Mouse (Mus musculus) hindbrain, embryonic 15.5 days (tissue): ENCODE measurements around the gene Ndufs6. TPM values are rescaled to one million over a fixed set of nuclear protein-coding genes. Genes with fewer than 3 reads are reported as not detected.

ENCODE experiments used
- ATAC-seq: fragments of 200-750 bp; cut with Nextera tagmentation; 2 replicates; pipeline ENCODE4 v1.8.0; 2017; ENCODE audit warnings: low read depth, moderate number of reproducible peaks, moderate TSS enrichment; ENCODE audit not compliant: low FRiP score
- H3K27ac ChIP-seq: fragments of 300-500 bp; sonication (generic); replicated peaks from 2 replicates; pipeline ENCODE4 v1.5.1; 2015; ENCODE audit warnings: mild to moderate bottlenecking, inconsistent platforms
- H3K27me3 ChIP-seq: fragments of 300-500 bp; sonication (generic); 2 replicates; pipeline ENCODE4 v1.6.1; 2015; ENCODE audit warnings: control low read depth, inconsistent platforms
- H3K36me3 ChIP-seq: fragments of 300-500 bp; sonication (generic); 2 replicates; pipeline ENCODE4 v1.6.1; 2015; ENCODE audit warnings: control low read depth, inconsistent platforms
- H3K4me1 ChIP-seq: fragments of 300-500 bp; sonication (generic); replicated peaks from 2 replicates; pipeline ENCODE4 v1.6.1; 2015; ENCODE audit warnings: control low read depth, inconsistent platforms
- H3K4me2 ChIP-seq: fragments of 300-500 bp; sonication (generic); 2 replicates; pipeline ENCODE4 v1.6.1; 2015; ENCODE audit warnings: moderate library complexity, mild to moderate bottlenecking, inconsistent platforms
- H3K4me3 ChIP-seq: fragments of 300-500 bp; sonication (generic); 2 replicates; pipeline ENCODE4 v1.5.1; 2015; ENCODE audit warnings: mild to moderate bottlenecking, inconsistent platforms
- H3K9ac ChIP-seq: fragments of 300-500 bp; sonication (generic); 2 replicates; pipeline ENCODE4 v1.6.1; 2015; ENCODE audit warnings: inconsistent platforms
- H3K9me3 ChIP-seq: fragments of 300-500 bp; sonication (generic); 2 replicates; pipeline ENCODE4 v1.6.1; 2016; ENCODE audit warnings: control low read depth, inconsistent platforms
- WGBS: fragments of 180-500 bp; shearing (Covaris S2); methylation state at CpG from one replicate; pipeline ENCODE4 v1.1.7; 2015; 5-methylcytosine and 5-hydroxymethylcytosine counted together
- polyA plus RNA-seq: library from polyadenylated mRNA; unstranded; fragments of >200 nt; fragmentation: Nextera tagmentation; extraction: Ambion mirVana; gene quantifications from 2 replicates; pipeline ENCODE4 v1.2.1, GENCODE M21; 2015

Gene Ndufs6
- polyA plus RNA-seq, 1 experiment from 2014 or later = 437 TPM

- no peaks in the 10 kb centered on the region for H3K4me1 ChIP-seq
- H3K27ac ChIP-seq = no peak overlapping the region
- no peak for ATAC-seq
- no peaks in the 10 kb centered on the region for H3K36me3 ChIP-seq
- no peaks in the 10 kb centered on the region for H3K27me3 ChIP-seq
- H3K4me3 ChIP-seq = no peak overlapping the region
- WGBS = 81% methylated on average over 5 of the region's 5 CpGs
- H3K4me2 ChIP-seq = no peak overlapping the region
- no peak overlapping the region for H3K9ac ChIP-seq
- no peaks in the 10 kb centered on the region for H3K9me3 ChIP-seq
These were observed 29.0 kb downstream of the Ndufs6 start for GRCm38 (mm10) chr13:73299322-73299721.

GRCm38 (mm10) chr13:73298717-73299116 lies 29.6 kb downstream of the Ndufs6 start:
- no peak overlapping the region for H3K9ac ChIP-seq
- no peaks in the 10 kb centered on the region for H3K4me1 ChIP-seq
- WGBS = 77% methylated on average over 4 of the region's 4 CpGs
- H3K4me3 ChIP-seq = no peak overlapping the region
- no peaks in the 10 kb centered on the region for H3K9me3 ChIP-seq
- H3K27ac ChIP-seq = no peak overlapping the region
- H3K36me3 ChIP-seq = no peaks in the 10 kb centered on the region
- no peaks in the 10 kb centered on the region for H3K27me3 ChIP-seq
- no peak overlapping the region for H3K4me2 ChIP-seq
- ATAC-seq = no peak

- Histone ChIP-seq H3K27ac (no peak overlapping the region), H3K9ac (no peak overlapping the region), H3K4me1 (no peaks in the 10 kb centered on the region), H3K9me3 (no peaks in the 10 kb centered on the region), H3K4me2 (no peak overlapping the region), H3K4me3 (no peak overlapping the region), H3K36me3 (no peaks in the 10 kb centered on the region), H3K27me3 (no peaks in the 10 kb centered on the region)
- 65% methylated on average over 2 of the region's 2 CpGs for WGBS
- ATAC-seq = no peak
These were observed 37.2 kb downstream of the Ndufs6 start for GRCm38 (mm10) chr13:73291102-73291501.

- Histone ChIP-seq H3K4me1 (no peaks in the 10 kb centered on the region), H3K27ac (no peak overlapping the region), H3K4me2 (no peak overlapping the region), H3K36me3 (no peaks in the 10 kb centered on the region), H3K9ac (no peak overlapping the region), H3K4me3 (no peak overlapping the region), H3K27me3 (no peaks in the 10 kb centered on the region), H3K9me3 (no peaks in the 10 kb centered on the region)
- 91% methylated on average over 6 of the region's 6 CpGs for WGBS
- no peak for ATAC-seq
These were observed 38.1 kb downstream of the Ndufs6 start for GRCm38 (mm10) chr13:73290206-73290605.

GRCm38 (mm10) chr13:73283534-73283933 lies 44.8 kb downstream of the Ndufs6 start:
- Histone ChIP-seq H3K27ac (no peak overlapping the region), H3K27me3 (no peaks in the 10 kb centered on the region; the same call in 1 of the 2 replicates), H3K9me3 (no peaks in the 10 kb centered on the region), H3K36me3 (no peaks in the 10 kb centered on the region), H3K9ac (no peak overlapping the region), H3K4me2 (no peak overlapping the region), H3K4me1 (no peaks in the 10 kb centered on the region), H3K4me3 (no peak overlapping the region)
- ATAC-seq = no peak
- WGBS = 95% methylated on average over 1 of the region's 1 CpGs

DNA sequence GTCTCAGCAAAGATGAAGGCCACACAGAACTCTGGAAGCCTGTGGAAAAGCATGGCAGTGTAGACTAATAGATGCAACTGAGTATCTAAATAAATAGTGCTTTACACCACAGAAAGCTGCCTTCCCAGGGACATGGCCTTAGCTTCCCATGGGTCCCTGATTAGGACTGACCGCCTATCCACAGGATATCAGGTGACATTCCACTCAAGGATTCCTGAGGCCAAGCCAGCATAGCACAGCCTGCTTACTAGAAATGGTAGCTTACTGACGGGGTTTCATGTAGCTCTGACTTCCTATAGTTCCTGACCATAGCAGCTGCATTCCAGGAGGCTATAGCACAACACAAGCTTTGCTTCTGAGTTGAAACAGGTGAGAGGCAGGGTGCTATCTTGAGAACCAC lies 45.9 kb downstream of the Ndufs6 start:
- 90% methylated on average over 2 of the region's 2 CpGs for WGBS
- Histone ChIP-seq H3K36me3 (no peaks in the 10 kb centered on the region), H3K4me3 (no peak overlapping the region), H3K27me3 (peaks cover 4% of the 10 kb centered on the region; the same call in 1 of the 2 replicates), H3K4me1 (no peaks in the 10 kb centered on the region), H3K27ac (no peak overlapping the region), H3K4me2 (no peak overlapping the region), H3K9ac (no peak overlapping the region), H3K9me3 (no peaks in the 10 kb centered on the region)
- ATAC-seq = no peak

GRCm38 (mm10) chr13:73279196-73279595 lies 49.1 kb downstream of the Ndufs6 start:
- Histone ChIP-seq H3K9ac (no peak overlapping the region), H3K36me3 (no peaks in the 10 kb centered on the region)
- no peak for ATAC-seq

DNA sequence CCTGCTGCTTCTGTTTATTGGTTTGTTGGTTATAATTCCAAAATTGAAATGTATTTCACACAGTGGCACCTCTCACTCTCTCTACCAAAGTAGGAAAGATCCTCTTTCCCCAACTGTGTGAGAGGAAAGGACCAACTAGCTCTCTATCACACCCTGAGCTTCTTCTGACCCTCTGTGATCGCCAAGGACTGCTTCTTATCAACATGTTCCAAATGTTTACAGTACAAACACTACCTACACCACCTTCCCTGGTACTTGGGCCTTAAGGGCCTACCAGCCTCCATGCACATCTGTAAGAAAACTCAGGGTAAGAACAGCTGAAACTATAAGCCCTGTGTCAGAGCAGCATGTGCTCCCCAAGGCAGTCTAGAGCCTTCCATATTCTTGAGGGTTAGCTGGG lies 50.5 kb downstream of the Ndufs6 start:
- Histone ChIP-seq H3K36me3 (no peaks in the 10 kb centered on the region), H3K4me1 (no peaks in the 10 kb centered on the region), H3K4me2 (no peak overlapping the region), H3K27me3 (peaks cover 24% of the 10 kb centered on the region), H3K9me3 (no peaks in the 10 kb centered on the region), H3K4me3 (no peak overlapping the region), H3K27ac (no peak overlapping the region), H3K9ac (no peak overlapping the region)
- WGBS = 70% methylated on average over 1 of the region's 1 CpGs
- ATAC-seq = no peak

More at GRCm38 (mm10) chr13:73279196-73279595, 49.1 kb downstream of the Ndufs6 start:
- H3K27ac ChIP-seq = no peak overlapping the region
- no peaks in the 10 kb centered on the region for H3K9me3 ChIP-seq
- no peak overlapping the region for H3K4me3 ChIP-seq
- WGBS = 93% methylated on average over 1 of the region's 1 CpGs
- no peak overlapping the region for H3K4me2 ChIP-seq
- peaks cover 10% of the 10 kb centered on the region for H3K27me3 ChIP-seq
- H3K4me1 ChIP-seq = no peaks in the 10 kb centered on the region

DNA sequence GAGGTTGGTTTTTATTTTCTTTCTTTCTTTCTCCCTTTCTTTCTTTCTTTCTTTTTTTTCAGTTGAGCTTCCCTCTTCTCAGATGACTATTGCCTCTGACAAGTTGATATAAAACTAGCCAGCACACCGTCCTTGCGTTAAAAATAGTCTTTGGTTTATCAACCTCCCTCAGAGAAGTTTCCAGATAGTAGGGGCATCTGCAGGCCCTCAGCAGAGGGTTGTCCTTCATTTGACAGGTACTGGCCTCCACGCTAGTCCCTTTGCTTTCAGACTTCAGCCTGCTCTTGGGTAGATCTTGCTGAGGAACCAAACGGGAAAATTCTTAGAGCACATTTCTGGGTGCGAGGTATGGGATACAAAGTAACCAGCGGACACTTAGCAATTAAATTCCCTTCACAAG lies 51.0 kb downstream of the Ndufs6 start:
- Histone ChIP-seq H3K4me3 (no peak overlapping the region), H3K9me3 (no peaks in the 10 kb centered on the region), H3K4me1 (peaks cover under 1% of the 10 kb centered on the region), H3K27me3 (peaks cover 29% of the 10 kb centered on the region), H3K9ac (no peak overlapping the region), H3K27ac (no peak overlapping the region), H3K36me3 (no peaks in the 10 kb centered on the region), H3K4me2 (no peak overlapping the region)
- 89% methylated on average over 6 of the region's 6 CpGs for whole genome bisulfite sequencing
- ATAC-seq = no peak

DNA sequence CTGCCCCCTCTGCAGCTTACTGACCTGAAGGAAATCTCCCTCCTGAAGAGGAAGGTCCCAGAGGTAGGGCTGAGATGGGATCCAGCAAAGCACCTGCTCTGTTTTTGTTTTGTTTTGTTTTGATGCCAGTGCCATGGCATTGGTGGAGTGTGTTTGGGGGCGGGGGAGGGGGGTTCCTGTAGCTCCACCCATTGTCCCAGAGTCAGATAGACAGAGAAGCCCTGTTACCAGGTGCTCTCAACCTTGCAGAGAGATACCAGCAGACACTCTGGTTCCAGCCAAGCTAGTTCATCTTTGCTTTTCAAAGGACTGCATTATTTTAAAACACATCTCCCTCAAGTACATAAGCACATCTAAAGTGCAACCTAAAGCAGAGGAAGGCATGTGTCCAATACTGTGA lies 54.8 kb downstream of the Ndufs6 start:
- H3K27ac ChIP-seq = no peak overlapping the region
- peaks cover 63% of the 10 kb centered on the region for H3K27me3 ChIP-seq
- no peak overlapping the region for H3K4me3 ChIP-seq
- 69% methylated on average over 1 of the region's 1 CpGs for WGBS
- peaks cover 23% of the 10 kb centered on the region for H3K4me1 ChIP-seq
- H3K4me2 ChIP-seq = no peak overlapping the region
- no peak overlapping the region for H3K9ac ChIP-seq
- H3K9me3 ChIP-seq = no peaks in the 10 kb centered on the region
- ATAC-seq = no peak
- no peaks in the 10 kb centered on the region for H3K36me3 ChIP-seq

DNA sequence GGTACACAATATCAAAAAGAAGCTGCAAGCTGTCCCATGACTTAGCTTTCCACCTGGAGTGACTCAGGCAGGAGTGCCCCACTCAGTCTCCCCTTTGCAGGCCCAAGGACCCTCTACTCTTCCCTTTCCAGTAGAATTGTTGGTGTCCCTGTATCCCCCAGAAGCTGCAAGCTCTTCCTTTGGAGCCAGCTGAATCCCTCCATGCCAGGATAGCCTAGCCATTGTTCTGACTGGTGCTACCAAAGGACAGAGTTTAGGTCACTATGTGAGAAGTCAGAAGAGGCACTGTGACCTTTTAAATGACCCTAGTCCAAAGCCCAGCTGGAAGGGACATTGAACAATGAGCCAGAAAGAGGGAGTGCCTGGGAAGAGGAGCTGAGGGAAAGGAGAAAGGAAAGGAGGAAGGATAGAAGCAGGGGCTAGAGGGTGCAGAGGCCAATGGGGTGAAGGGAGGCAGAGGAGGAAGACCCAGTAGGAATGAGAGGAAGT lies 55.5 kb downstream of the Ndufs6 start:
- Histone ChIP-seq H3K27ac (no peak overlapping the region), H3K27me3 (peaks cover 67% of the 10 kb centered on the region), H3K4me2 (no peak overlapping the region), H3K4me3 (no peak overlapping the region), H3K4me1 (peaks cover 27% of the 10 kb centered on the region), H3K36me3 (no peaks in the 10 kb centered on the region), H3K9me3 (no peaks in the 10 kb centered on the region), H3K9ac (no peak overlapping the region)
- no peak for ATAC-seq

GRCm38 (mm10) chr13:73271336-73272242 lies 56.8 kb downstream of the Ndufs6 start:
- Histone ChIP-seq H3K9me3 (no peaks in the 10 kb centered on the region), H3K4me1 (peaks cover 27% of the 10 kb centered on the region), H3K4me2 (peak overlapping the region; percentile 64), H3K36me3 (no peaks in the 10 kb centered on the region), H3K27ac (no peak overlapping the region), H3K4me3 (peak overlapping the region; percentile 28), H3K9ac (no peak overlapping the region), H3K27me3 (peaks cover 78% of the 10 kb centered on the region)
- WGBS = under 1% methylated on average over 53 of the region's 53 CpGs
- 0 out of 2 replicates have a peak, but pooled peaks have one; percentile 20 for ATAC-seq
